Mouse (Mus musculus) bone marrow macrophage, adult 2 months (primary cell): ENCODE measurements around the gene Arnt2. TPM values are rescaled to one million over a fixed set of nuclear protein-coding genes. Genes with fewer than 3 reads are reported as not detected.

Experiments used
- H3K27ac ChIP-seq: 2 replicates; pipeline ENCODE4 v1.5.1; 2012; ENCODE audit warnings: low read depth, low read length; ENCODE audit not compliant: insufficient read depth
- H3K4me1 ChIP-seq: 2 replicates; pipeline ENCODE4 v1.6.1; 2012; ENCODE audit warnings: low read length; ENCODE audit not compliant: control insufficient read depth, insufficient read depth
- H3K4me3 ChIP-seq: 2 replicates; pipeline ENCODE4 v1.5.1; 2012; ENCODE audit warnings: mild to moderate bottlenecking, low read length, moderate library complexity; ENCODE audit not compliant: insufficient read depth
- CTCF ChIP-seq: IDR thresholded peaks from 2 replicates; pipeline ENCODE4 v1.5.1; 2012; ENCODE audit warnings: low read depth, mild to moderate bottlenecking, low read length, moderate library complexity
- POLR2A ChIP-seq: IDR thresholded peaks from 2 replicates; pipeline ENCODE4 v1.6.1; 2012; ENCODE audit warnings: mild to moderate bottlenecking, low read depth, low read length, borderline replicate concordance
- polyA plus RNA-seq: library from polyadenylated mRNA; stranded (reverse); fragments of >200 nt; gene quantifications from 2 replicates; pipeline ENCODE4 v1.2.4, GENCODE M21; 2012; ENCODE audit not compliant: missing spikeins, insufficient read depth, insufficient read length

Gene Arnt2
- polyA plus RNA-seq, 1 experiment: not detected

DNA sequence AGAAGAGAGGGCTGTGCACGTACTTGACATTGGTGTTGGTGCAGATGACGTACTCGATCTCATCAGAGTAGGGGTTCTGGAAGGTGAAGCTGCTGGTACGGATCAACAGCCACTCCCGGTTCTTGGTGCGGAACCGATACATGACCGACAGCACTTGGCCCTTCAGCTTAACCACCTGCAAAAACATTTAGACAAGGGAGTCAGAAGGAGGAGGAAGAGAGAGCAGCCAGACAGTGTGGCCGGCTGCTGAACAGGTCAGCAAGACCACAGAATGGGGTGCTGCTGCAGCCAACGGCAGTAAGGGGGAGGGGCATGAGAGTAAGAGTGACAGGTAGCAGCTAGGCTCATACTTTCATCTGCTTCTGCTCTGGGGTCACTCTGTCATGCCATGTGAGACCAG, 134.7 kb downstream of the Arnt2 start:
- TF ChIP-seq CTCF: no peak
- TF ChIP-seq POLR2A: no peak
- no peak overlapping the region for H3K4me3 ChIP-seq
- H3K27ac ChIP-seq: no peak overlapping the region
- H3K4me1 ChIP-seq: peaks cover 25% of the 10 kb centered on the region

GRCm38 (mm10) chr7:84273930-84274329, 136.0 kb downstream of the Arnt2 start:
- no peak for TF ChIP-seq CTCF
- TF ChIP-seq POLR2A: no peak
- H3K4me1 ChIP-seq: peaks cover 15% of the 10 kb centered on the region

GRCm38 (mm10) chr7:84272206-84272818, 137.7 kb downstream of the Arnt2 start:
- peak overlapping the region; percentile 58 for H3K27ac ChIP-seq
- peaks cover 15% of the 10 kb centered on the region for H3K4me1 ChIP-seq
- no peak overlapping the region for H3K4me3 ChIP-seq
- TF ChIP-seq POLR2A: no peak
- peak; percentile 65 for TF ChIP-seq CTCF

More at GRCm38 (mm10) chr7:84273930-84274329, 136.0 kb downstream of the Arnt2 start:
- H3K4me3 ChIP-seq: no peak overlapping the region
- no peak overlapping the region for H3K27ac ChIP-seq

DNA sequence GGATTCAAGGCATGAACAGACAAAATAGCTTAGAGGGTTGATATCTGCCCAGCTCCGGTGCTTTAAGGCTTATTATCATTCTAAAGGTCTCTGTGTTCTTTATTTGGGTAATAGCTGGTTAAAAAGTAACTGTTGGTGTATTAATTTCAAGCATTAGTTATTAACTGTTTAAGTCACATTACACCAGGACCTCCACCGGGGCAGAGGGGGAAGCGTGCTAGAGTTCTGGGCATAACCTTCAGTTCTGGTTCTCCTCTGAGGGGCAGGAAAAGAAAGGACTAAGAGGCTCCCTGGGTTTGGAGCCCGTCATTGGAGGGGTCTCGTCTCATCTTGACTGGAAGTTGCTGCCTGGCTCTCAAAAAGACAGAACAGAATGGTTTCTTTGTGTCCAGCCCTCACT, 138.5 kb downstream of the Arnt2 start:
- TF ChIP-seq POLR2A (no peak), CTCF (no peak)
- H3K4me1 ChIP-seq: peaks cover 15% of the 10 kb centered on the region
- H3K27ac ChIP-seq: peak overlapping the region; percentile 58; the same call in 1 of the 2 replicates
- H3K4me3 ChIP-seq: no peak overlapping the region

DNA sequence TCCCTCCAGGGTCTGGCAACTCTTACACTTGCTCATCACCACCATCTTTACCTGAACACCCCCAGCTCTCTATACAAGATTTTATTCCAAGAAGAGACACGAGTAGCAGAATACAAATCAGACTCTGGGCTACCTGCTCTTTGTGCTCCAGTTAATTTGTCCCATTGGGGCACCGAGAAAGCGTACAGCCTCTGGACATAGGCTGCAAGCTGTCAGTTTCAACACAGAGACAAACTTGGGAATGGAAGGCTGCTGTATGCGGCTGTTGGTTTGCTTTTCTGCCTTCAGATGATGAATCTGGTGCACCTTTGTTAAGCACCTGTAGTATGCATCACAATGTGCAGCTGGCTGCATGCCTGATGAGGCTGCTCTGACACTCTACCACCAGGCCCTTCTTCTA, 146.5 kb downstream of the Arnt2 start:
- Histone ChIP-seq H3K27ac (no peak overlapping the region), H3K4me1 (no peaks in the 10 kb centered on the region), H3K4me3 (no peak overlapping the region)
- no peak for TF ChIP-seq CTCF
- no peak for TF ChIP-seq POLR2A

DNA sequence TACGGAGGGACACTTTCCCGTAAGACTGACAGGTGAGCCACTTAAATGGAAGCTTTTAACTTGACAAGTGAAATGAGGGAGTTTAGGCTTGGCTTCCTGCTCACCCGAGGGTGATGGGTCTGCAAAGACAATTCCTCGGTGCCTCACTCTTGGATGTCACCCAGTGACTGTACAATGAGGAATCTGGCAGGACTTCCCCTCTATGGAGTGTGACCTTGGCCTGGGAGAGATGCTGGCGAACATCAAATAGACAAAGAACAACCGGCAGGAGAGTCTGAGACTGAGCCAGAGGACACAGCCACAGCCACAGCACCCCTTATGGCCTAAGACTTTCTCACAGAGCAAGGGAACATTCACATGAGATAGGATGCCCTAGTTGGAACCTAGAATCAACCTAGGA, 148.6 kb downstream of the Arnt2 start:
- no peak overlapping the region for H3K27ac ChIP-seq
- TF ChIP-seq CTCF (no peak), POLR2A (no peak)
- no peak overlapping the region for H3K4me3 ChIP-seq
- H3K4me1 ChIP-seq: peaks cover 18% of the 10 kb centered on the region

- H3K4me3 ChIP-seq: no peak overlapping the region
- TF ChIP-seq CTCF: no peak
- no peak for TF ChIP-seq POLR2A
- H3K27ac ChIP-seq: no peak overlapping the region
- peaks cover 24% of the 10 kb centered on the region for H3K4me1 ChIP-seq
These were observed 149.6 kb downstream of the Arnt2 start for GRCm38 (mm10) chr7:84260401-84260800.

- no peak overlapping the region for H3K4me3 ChIP-seq
- H3K27ac ChIP-seq: no peak overlapping the region
- TF ChIP-seq CTCF (no peak), POLR2A (no peak)
- H3K4me1 ChIP-seq: peaks cover 24% of the 10 kb centered on the region
These were observed 150.5 kb downstream of the Arnt2 start for GRCm38 (mm10) chr7:84259309-84259985.

DNA sequence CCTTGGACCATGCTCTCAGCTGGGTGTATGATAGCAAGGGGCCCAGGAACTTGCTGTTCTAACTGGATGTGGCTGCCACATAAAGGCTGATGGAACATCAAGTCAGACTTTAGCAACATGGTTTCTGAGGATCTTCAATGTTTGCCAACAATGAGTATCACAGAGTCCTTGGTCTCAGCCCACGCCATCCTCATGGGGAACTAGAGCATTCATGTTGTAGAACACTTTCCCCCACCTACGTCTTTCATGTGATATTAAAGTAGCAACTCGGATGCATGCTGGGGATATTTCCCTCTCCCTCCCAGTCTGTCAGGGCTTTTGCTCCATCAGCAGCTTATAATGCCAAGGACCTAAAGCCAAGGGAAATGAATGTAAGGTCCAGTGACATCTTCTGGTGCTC, 153.3 kb downstream of the Arnt2 start:
- no peak overlapping the region for H3K4me3 ChIP-seq
- peak overlapping the region; percentile 29 for H3K27ac ChIP-seq
- peaks cover 31% of the 10 kb centered on the region for H3K4me1 ChIP-seq
- TF ChIP-seq CTCF (no peak), POLR2A (no peak)

GRCm38 (mm10) chr7:84256245-84256644, 153.7 kb downstream of the Arnt2 start:
- TF ChIP-seq CTCF (no peak), POLR2A (no peak)
- H3K4me3 ChIP-seq: no peak overlapping the region
- H3K27ac ChIP-seq: peak overlapping the region; percentile 49
- H3K4me1 ChIP-seq: peaks cover 36% of the 10 kb centered on the region
